Mouse (Mus musculus): ENCODE data around the gene Bnip2.

Gene Bnip2

DNA sequence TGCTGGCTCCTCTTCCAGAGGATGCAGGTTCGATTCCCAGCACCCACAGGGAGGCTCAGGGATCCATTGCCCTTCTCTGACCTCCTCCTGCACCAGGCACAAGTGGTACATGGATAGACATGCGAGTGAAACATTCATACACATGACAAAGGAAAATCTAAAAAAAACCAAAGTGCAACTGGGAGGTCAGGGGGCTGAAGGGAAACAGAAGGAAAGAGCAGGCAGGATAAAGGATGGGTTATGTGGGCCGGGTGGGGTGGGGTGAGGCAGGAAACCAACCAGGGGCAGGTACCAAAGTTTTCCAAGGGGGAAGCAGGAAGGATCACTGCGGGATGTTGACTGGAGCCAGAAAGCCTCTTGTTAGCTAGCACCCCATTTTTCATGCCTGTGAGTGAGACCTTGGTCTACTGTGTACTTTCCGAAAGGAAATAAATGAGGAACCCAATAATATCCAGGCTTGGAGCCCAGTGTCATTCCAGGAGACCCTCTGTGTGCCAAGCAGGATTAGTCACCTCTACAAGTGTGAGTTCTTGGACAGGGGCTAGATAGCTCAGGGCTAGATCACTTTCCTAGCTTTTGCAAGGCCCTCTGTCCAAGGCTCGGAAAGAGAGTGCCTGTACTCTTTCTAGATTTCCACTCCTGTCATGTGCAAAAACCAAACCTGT, 59.6 kb downstream of the Bnip2 start:
- DNase-seq, result no peak

DNA sequence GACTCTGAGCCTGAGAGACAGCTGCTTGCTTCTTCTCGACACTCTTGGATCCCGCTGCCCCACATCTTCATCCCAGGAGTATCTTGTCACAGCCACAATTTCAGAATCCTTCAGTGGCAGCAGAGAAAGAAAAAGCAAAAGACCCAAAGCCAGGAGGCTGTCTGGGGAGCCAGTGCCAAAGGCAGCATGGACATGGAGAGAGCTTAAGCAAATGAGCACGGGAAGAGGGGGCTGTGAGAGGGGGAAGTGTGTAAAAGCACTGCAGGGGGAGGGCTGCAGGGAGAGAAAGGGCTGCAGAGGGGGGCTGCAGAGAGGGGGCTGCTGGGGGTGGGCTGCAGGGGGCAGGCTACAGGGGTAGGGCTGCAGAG, 60.1 kb downstream of the Bnip2 start:
- no peak for DNase-seq

DNA sequence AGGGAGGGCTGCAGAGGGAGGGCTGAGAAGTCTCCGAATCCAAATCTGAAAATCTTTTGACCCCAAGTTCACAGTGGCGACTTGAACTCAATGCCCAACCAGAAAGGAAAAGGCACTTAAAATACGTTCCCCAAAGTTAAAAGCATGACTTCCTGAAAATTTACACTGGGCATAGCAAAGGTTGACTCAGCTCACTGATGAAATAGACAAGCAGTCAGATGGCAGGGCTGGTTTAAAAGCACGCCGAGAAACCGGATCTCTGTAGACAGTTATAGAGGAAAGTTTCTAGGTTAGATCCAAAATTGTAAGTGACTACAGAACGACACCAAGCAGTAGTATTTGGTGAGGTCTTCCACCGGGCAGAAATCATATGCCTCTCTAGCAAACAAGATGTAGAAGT, 60.6 kb downstream of the Bnip2 start:
- no peak for DNase-seq

DNA sequence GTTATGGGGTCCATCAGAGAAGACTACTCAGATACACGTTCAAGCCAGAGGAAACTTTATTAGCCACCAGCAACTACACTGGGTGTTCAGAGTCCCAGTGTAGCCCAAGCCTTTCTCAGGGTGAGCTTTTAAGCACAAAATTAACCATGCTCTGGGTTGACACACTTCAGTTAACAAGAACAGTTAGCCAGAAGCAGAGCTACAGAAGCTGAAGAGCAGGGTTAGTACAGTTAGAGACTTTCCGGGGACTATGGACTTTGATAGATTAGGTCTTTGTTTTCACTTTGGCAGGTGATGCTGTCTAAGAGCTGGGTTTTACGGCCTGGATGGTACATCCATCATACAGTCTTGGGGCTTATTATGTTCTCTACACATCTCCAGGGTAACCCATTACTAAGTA, 63.5 kb downstream of the Bnip2 start:
- no peak for DNase-seq

DNA sequence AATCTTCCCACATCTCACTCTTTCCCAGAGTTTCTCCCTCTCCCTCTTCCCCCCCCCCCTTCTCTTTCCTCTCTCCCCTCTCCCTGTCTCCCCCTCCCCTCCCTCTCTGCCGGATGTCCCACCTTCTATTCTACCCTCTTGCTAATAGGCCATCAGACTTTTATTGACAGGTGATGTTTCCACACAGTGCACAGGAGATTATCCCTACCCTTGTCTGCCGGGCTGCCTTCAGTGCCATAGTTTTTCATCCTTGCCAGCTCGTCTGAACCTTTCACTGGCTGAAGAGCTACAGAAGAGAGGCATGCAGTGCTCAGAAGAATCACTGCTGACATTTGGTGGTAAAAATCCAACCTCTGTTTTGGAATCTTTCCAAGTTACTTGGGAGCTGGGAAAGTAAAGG, 64.1 kb downstream of the Bnip2 start:
- DNase-seq, result no peak
